Mouse (Mus musculus) cerebral cortex, adult 2 months (tissue): ENCODE measurements around the gene Cyp2w1.

Experiments
- WGBS: fragments of 180-500 bp; shearing (Covaris S2); methylation state at CpG from one replicate; pipeline ENCODE4 v1.1.7; 2018; 5-methylcytosine and 5-hydroxymethylcytosine counted together

The Cyp2w1 gene

GRCm38 (mm10) chr5:139364911-139365571 lies 12.6 kb downstream of the Cyp2w1 start:
- 9% methylated on average over 5 of the region's 5 CpGs for WGBS

- 88% methylated on average over 1 of the region's 1 CpGs for WGBS
These were observed 13.4 kb downstream of the Cyp2w1 start for GRCm38 (mm10) chr5:139365827-139366226.

DNA sequence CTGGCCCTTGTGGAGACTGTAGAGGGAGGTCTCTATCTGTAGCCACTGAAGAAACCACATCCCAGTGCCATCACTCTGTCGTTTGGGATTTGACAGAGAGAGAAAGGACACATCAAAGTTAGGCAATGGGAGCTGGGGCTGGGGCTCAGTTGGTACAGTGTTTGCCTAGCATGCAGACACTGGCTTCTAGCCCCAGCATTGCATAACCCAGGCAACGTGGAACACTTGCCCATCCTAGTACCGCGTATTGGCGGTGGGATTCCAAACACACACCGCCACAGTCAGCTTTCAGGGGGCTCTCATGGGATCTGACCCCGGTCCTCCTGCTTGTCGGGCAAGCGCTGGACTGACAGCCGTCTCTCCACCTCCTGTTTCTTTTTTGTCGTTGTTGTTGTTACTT lies 14.1 kb downstream of the Cyp2w1 start:
- WGBS: 68% methylated on average over 11 of the region's 11 CpGs

GRCm38 (mm10) chr5:139367884-139368458 lies 15.6 kb downstream of the Cyp2w1 start:
- 68% methylated on average over 4 of the region's 4 CpGs for WGBS

DNA sequence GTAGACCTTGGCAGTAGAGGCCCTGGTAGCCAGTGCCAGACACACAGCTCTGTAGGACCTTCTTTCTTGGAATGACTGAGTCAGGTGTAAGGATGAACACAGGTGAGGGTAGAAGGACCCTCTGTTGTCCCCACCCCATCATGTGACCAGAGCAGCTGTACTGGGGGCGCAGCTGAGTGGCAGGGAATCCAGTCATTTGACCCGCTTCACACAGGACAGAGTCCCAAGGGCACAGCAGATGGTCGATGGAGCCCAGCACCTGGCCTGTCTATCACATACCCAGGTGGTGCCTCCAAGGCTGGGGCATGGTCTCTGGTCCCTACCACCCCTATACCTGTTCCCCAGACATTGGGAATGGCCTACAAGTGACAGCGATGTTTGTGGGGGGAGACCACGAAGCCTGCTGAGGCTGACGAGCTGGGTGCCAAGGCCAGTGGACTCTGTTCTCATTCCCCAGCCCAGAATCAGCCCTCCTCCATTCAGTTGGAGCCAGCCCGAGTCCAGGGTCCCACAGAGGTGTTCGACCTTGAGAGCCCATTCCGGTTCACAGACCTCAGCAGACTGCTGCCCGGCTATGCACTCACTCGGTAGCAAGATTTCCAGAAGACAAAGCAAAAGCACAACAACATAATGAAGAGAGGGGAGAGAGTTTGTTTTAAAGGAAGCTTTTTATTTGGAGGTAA lies 16.4 kb downstream of the Cyp2w1 start:
- WGBS: 86% methylated on average over 11 of the region's 11 CpGs

DNA sequence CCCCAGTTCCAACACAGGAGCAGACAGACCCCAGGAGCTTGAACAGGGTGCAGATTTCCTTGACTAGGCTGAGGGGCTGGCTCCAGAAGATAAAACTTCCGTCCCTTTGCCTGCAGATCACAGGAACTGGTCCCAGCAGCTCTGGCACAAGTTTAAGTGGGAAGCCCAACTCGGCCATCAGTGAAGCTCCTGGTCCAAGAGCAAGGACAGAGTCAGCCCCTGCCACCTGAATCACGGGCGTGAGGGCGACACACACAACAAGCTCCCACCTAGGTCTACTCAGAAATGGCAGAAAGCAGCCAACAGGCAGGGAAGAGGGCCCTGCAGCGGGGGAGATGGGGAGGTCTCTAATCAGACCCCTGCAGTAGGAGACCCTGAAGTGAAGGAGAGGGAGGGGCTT lies 17.9 kb downstream of the Cyp2w1 start:
- 87% methylated on average over 6 of the region's 6 CpGs for WGBS

GRCm38 (mm10) chr5:139371118-139371517 lies 18.7 kb downstream of the Cyp2w1 start:
- 54% methylated on average over 5 of the region's 5 CpGs for WGBS

GRCm38 (mm10) chr5:139371631-139372401 lies 19.4 kb downstream of the Cyp2w1 start:
- under 1% methylated on average over 39 of the region's 39 CpGs for WGBS

DNA sequence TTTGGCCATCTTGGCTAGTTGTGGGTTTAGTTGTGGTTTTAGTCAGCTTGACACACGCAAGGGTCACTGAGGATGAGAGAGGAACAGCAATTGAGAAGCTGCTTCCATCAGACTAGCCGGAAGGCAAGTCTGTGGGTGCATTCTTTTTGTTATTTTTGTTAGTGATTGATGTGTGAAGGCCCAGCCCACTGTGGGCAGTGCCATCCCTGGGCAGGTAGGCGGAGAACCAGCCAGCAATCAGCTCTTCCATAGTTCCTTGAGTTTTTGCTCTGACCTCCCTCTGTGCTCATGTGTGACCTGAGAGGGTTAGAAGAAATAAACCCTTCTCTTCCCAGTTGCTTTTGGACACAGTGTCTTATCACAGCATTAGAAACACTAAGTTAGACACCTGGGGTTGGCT lies 20.7 kb downstream of the Cyp2w1 start:
- 72% methylated on average over 3 of the region's 3 CpGs for WGBS

GRCm38 (mm10) chr5:139373889-139374444 lies 21.6 kb downstream of the Cyp2w1 start:
- 83% methylated on average over 6 of the region's 6 CpGs for whole genome bisulfite sequencing

- 90% methylated on average over 2 of the region's 2 CpGs for WGBS
These were observed 22.4 kb downstream of the Cyp2w1 start for GRCm38 (mm10) chr5:139374841-139375240.

GRCm38 (mm10) chr5:139377468-139378270 lies 25.3 kb downstream of the Cyp2w1 start, which contains the start of gene Gpr146:
Gene Gpr146 (plus strand): TSS chr5:139377697.
- WGBS: 47% methylated on average over 18 of the region's 18 CpGs

- WGBS: 85% methylated on average over 7 of the region's 7 CpGs
These were observed 25.8 kb downstream of the Cyp2w1 start for GRCm38 (mm10) chr5:139378271-139378556.

GRCm38 (mm10) chr5:139378986-139379629 lies 26.7 kb downstream of the Cyp2w1 start:
- WGBS: 51% methylated on average over 21 of the region's 21 CpGs

GRCm38 (mm10) chr5:139379771-139380384 lies 27.5 kb downstream of the Cyp2w1 start:
- WGBS: 19% methylated on average over 8 of the region's 8 CpGs

DNA sequence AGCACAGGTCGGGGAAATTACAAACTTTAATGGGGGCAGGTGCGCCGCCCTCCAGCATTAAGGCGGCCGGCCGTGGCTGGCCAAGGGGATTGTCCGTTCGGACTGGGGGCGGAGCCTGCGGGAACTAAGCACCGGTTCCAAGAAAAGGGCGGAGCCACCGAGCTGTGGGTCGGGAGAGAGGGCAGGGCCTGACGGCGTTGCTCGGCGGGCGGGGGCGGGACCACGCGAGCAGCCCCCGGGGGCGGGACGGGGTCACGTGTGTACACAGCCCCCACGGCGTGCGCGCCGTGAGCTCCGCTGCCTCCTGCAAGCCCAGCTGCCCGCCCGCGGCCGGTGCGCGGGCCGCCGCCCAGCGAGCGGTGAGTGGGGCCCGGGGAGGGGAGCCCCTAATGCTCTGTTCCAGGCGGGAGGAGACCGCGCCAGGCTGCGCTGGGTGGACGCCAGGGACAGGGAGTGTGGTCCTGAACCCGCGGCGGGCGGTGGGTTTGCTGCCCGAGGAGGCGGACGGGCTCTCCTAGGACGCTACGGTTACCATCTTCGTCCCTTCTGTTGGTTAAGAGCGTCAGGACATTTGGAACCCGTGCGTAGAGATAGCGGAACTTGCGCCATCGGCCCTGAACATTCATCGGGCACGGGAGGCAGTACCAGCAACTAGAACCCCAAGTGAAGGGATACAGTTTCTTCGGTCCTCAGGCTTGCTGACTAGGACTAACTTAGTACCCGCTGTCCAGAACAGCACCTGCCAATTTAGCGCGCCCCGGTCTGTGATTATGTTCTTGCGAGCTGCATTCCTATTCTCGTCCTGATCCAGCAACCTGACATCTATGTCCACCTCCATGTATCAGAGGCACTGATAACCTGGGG lies 28.2 kb downstream of the Cyp2w1 start:
- WGBS: 2% methylated on average over 73 of the region's 73 CpGs

- WGBS: 43% methylated on average over 18 of the region's 18 CpGs
These were observed 29.4 kb downstream of the Cyp2w1 start for GRCm38 (mm10) chr5:139381586-139382513.

GRCm38 (mm10) chr5:139382760-139383159 lies 30.3 kb downstream of the Cyp2w1 start:
- 12% methylated on average over 8 of the region's 8 CpGs for WGBS
